Comparison of ENCODE assay signal across 8 mouse cellular contexts in genomic region chr4:140986711-140987395, GRCm38 (mm10). TPM values are rescaled to one million over a fixed set of nuclear protein-coding genes. Genes with fewer than 3 reads are reported as not detected.
DNase-seq lines count a peak whose midpoint lies in the region; ATAC-seq lines count a peak whose summit lies in the region.

Gene Atp13a2 (plus strand): TSS chr4:140986873.

- under 1% methylated on average over 58 of the region's 58 CpGs for WGBS in forebrain, embryonic 11.5 days
- under 1% methylated on average over 58 of the region's 58 CpGs for WGBS in heart, embryonic 16.5 days
- WGBS in liver, embryonic 15.5 days (ENCODE audit: insufficient replicate concordance) = under 1% methylated on average over 58 of the region's 58 CpGs
- WGBS in neural tube, embryonic 12.5 days = under 1% methylated on average over 58 of the region's 58 CpGs

- peak within 1 kb of the TSS; percentile 90 for H3K9ac ChIP-seq in forebrain, embryonic 11.5 days (ENCODE audit: low read length)
- peak within 1 kb of the TSS; percentile 91 for H3K9ac ChIP-seq in heart, embryonic 16.5 days (ENCODE audit: low read length)
- H3K9ac ChIP-seq in liver, embryonic 15.5 days = peak within 1 kb of the TSS; percentile 88
- H3K9ac ChIP-seq in neural tube, embryonic 12.5 days = peak within 1 kb of the TSS; percentile 93

- DNase-seq in c-Kit-positive CD71-negative TER-119-negative erythroid progenitor cells, embryonic 14.5 days (ENCODE audit: low read depth) = peak; percentile 68
- DNase-seq in forebrain, embryonic 11.5 days (ENCODE audit: low spot score) = peak; percentile 94
- DNase-seq in kidney, postnatal 36 days = peak; percentile 92 to 97
- peak; percentile 74 for DNase-seq in telencephalon, adult 2 months (ENCODE audit: low read depth, low spot score)

- H3K4me2 ChIP-seq in forebrain, embryonic 11.5 days (ENCODE audit: low read depth, low read length, severe bottlenecking) = peak within 1 kb of the TSS; percentile 84
- H3K4me2 ChIP-seq in heart, embryonic 16.5 days (ENCODE audit: low read depth, low read length) = peak within 1 kb of the TSS; percentile 83
- H3K4me2 ChIP-seq in liver, embryonic 15.5 days = peak within 1 kb of the TSS; percentile 97
- H3K4me2 ChIP-seq in neural tube, embryonic 12.5 days (replicated peaks) = peak within 1 kb of the TSS; percentile 78

- H3K27ac ChIP-seq in forebrain, embryonic 11.5 days (ENCODE audit: low read depth, low read length) = no peak within 1 kb of the TSS
- peak within 1 kb of the TSS; percentile 50 for H3K27ac ChIP-seq in heart, embryonic 16.5 days (ENCODE audit: low read length)
- H3K27ac ChIP-seq in liver, embryonic 15.5 days (replicated peaks) = peak within 1 kb of the TSS; percentile 57
- H3K27ac ChIP-seq in neural tube, embryonic 12.5 days = peak within 1 kb of the TSS; percentile 50; the same call in 1 of the 2 replicates

- no peaks in the 10 kb centered on the region for H3K36me3 ChIP-seq in forebrain, embryonic 11.5 days (ENCODE audit: control insufficient read depth, insufficient read depth, low read length)
- no peaks in the 10 kb centered on the region for H3K36me3 ChIP-seq in heart, embryonic 16.5 days (ENCODE audit: control insufficient read depth, insufficient read depth)
- no peaks in the 10 kb centered on the region for H3K36me3 ChIP-seq in liver, embryonic 15.5 days (replicated peaks)
- peaks cover 1% of the 10 kb centered on the region; the same call in 1 of the 2 replicates for H3K36me3 ChIP-seq in neural tube, embryonic 12.5 days

- peak within 1 kb of the TSS; percentile 84 for H3K4me3 ChIP-seq in forebrain, embryonic 11.5 days (ENCODE audit: low read depth, low read length)
- H3K4me3 ChIP-seq in heart, embryonic 16.5 days (ENCODE audit: low read length) = peak within 1 kb of the TSS; percentile 86
- H3K4me3 ChIP-seq in liver, embryonic 15.5 days (replicated peaks) = peak within 1 kb of the TSS; percentile 84
- H3K4me3 ChIP-seq in neural tube, embryonic 12.5 days = peak within 1 kb of the TSS; percentile 92

- ATAC-seq in CD4-positive, CD25-positive, alpha-beta regulatory T cell, adult 4 months = peak; percentile 78
- ATAC-seq in forebrain, embryonic 11.5 days (replicated peaks; ENCODE audit: low FRiP score) = peak; percentile 94
- ATAC-seq in heart, embryonic 16.5 days (replicated peaks; ENCODE audit: extremely low read depth, insufficient read depth, low FRiP score) = peak; percentile 86
- ATAC-seq in liver, embryonic 15.5 days (ENCODE audit: insufficient read depth) = peak; percentile 77
- peak; percentile 88 for ATAC-seq in neural tube, embryonic 12.5 days (ENCODE audit: low FRiP score, low read depth)

- no peaks in the 10 kb centered on the region for H3K9me3 ChIP-seq in forebrain, embryonic 11.5 days (ENCODE audit: control insufficient read depth, low read length)
- no peaks in the 10 kb centered on the region for H3K9me3 ChIP-seq in heart, embryonic 16.5 days (replicated peaks; ENCODE audit: control insufficient read depth, low read length)
- H3K9me3 ChIP-seq in liver, embryonic 15.5 days (replicated peaks) = no peaks in the 10 kb centered on the region
- no peaks in the 10 kb centered on the region for H3K9me3 ChIP-seq in neural tube, embryonic 12.5 days

- H3K27me3 ChIP-seq in forebrain, embryonic 11.5 days (ENCODE audit: control insufficient read depth, insufficient read depth, low read length) = no peaks in the 10 kb centered on the region
- no peaks in the 10 kb centered on the region for H3K27me3 ChIP-seq in heart, embryonic 16.5 days (ENCODE audit: control insufficient read depth, insufficient read depth, low read length)
- H3K27me3 ChIP-seq in liver, embryonic 15.5 days = 0 out of 2 replicates have a peak, but pooled peaks cover 6% of the 10 kb centered on the region
- no peaks in the 10 kb centered on the region for H3K27me3 ChIP-seq in neural tube, embryonic 12.5 days (replicated peaks)

- H3K4me1 ChIP-seq in forebrain, embryonic 11.5 days (replicated peaks; ENCODE audit: control insufficient read depth, insufficient read depth, low read length) = peaks cover 3% of the 10 kb centered on the region; the same call in 1 of the 2 replicates
- H3K4me1 ChIP-seq in heart, embryonic 16.5 days (ENCODE audit: control insufficient read depth, insufficient read depth, low read length) = peaks cover 18% of the 10 kb centered on the region; the same call in 1 of the 2 replicates
- H3K4me1 ChIP-seq in liver, embryonic 15.5 days (replicated peaks) = peaks cover 50% of the 10 kb centered on the region
- peaks cover 35% of the 10 kb centered on the region for H3K4me1 ChIP-seq in neural tube, embryonic 12.5 days

RNA-seq across cellular contexts. Expression of gene Atp13a2, which starts in this region (rescaled TPM):
- 1 to 10 TPM; 4.0 to 5.9 TPM for polyA plus RNA-seq in CD4-positive, CD25-positive, alpha-beta regulatory T cell, adult 4 months (2017; shearing (Covaris generic))
- polyA plus RNA-seq in forebrain, embryonic 11.5 days (2014; fragmentation: Nextera tagmentation; extraction: Ambion mirVana) = 51.2 and 54.9 TPM in 2 replicates
- 28.9 and 30.7 TPM in 2 replicates for polyA plus RNA-seq in heart, embryonic 16.5 days (2015; fragmentation: Nextera tagmentation; extraction: Ambion mirVana)
- polyA plus RNA-seq in liver, embryonic 15.5 days (2015; fragmentation: Nextera tagmentation; extraction: Ambion mirVana) = 17.4 and 20.3 TPM in 2 replicates
- 121 and 126 TPM in 2 replicates for polyA plus RNA-seq in neural tube, embryonic 12.5 days (2016; fragmentation: Nextera tagmentation; extraction: Ambion mirVana)
